Mouse (Mus musculus) lung, embryonic 14.5 days (tissue): ENCODE measurements at regions not wholly inside any gene's neighbourhood (a gene's known extent, or its start where the extent isn't known, plus 50 kb on each side); places are given as distances from the start of the nearest gene placed in this dataset.
A peak's percentile ranks its signal among the peaks of the same experiment; 100 is the strongest.

Experiments
- ATAC-seq: fragments of 200-750 bp; cut with Nextera tagmentation; 2 replicates; pipeline ENCODE4 v1.8.0; 2017; ENCODE audit warnings: mild to moderate bottlenecking, moderate TSS enrichment, moderate library complexity; ENCODE audit not compliant: insufficient read depth
- DNase-seq: peaks from one replicate; pipeline ENCODE4 v3.0.0-alpha.2; 2015
- H3K27ac ChIP-seq: fragments of 300-500 bp; sonication (generic); 2 replicates; pipeline ENCODE4 v1.5.1; 2014; ENCODE audit warnings: low read depth, mild to moderate bottlenecking, moderate library complexity
- H3K27me3 ChIP-seq: fragments of 300-500 bp; sonication (generic); 2 replicates; pipeline ENCODE4 v1.6.1; 2014; ENCODE audit warnings: low read length, control low read depth; ENCODE audit not compliant: insufficient read depth
- H3K36me3 ChIP-seq: fragments of 300-500 bp; sonication (generic); 2 replicates; pipeline ENCODE4 v1.6.1; 2014; ENCODE audit warnings: control low read depth; ENCODE audit not compliant: insufficient read depth
- H3K4me1 ChIP-seq: fragments of 300-500 bp; sonication (generic); 2 replicates; pipeline ENCODE4 v1.6.1; 2014; ENCODE audit warnings: antibody characterized with exemption, control low read depth; ENCODE audit not compliant: insufficient read depth
- H3K4me2 ChIP-seq: fragments of 300-500 bp; sonication (generic); 2 replicates; pipeline ENCODE4 v1.6.1; 2014; ENCODE audit warnings: mild to moderate bottlenecking
- H3K4me3 ChIP-seq: fragments of 300-500 bp; sonication (generic); 2 replicates; pipeline ENCODE4 v1.5.1; 2014; ENCODE audit warnings: low read depth, low read length
- H3K9ac ChIP-seq: fragments of 300-500 bp; sonication (generic); 2 replicates; pipeline ENCODE4 v1.6.1; 2014
- H3K9me3 ChIP-seq: fragments of 300-500 bp; sonication (generic); 2 replicates; pipeline ENCODE4 v1.6.1; 2016; ENCODE audit warnings: low read depth, low read length, control low read depth
- CTCF ChIP-seq: IDR thresholded peaks from 2 replicates; pipeline ENCODE4 v1.5.1; 2016; ENCODE audit warnings: antibody characterized with exemption, low read depth
- WGBS: fragments of 180-500 bp; shearing (Covaris S2); extraction: QIAGEN DNeasy Blood & Tissue Kit; methylation state at CpG from one replicate; pipeline ENCODE4 v1.1.7; 2014; 5-methylcytosine and 5-hydroxymethylcytosine counted together

- Histone ChIP-seq H3K4me3 (no peak overlapping the region), H3K4me2 (no peak overlapping the region), H3K36me3 (no peaks in the 10 kb centered on the region), H3K4me1 (no peaks in the 10 kb centered on the region), H3K27me3 (no peaks in the 10 kb centered on the region), H3K9me3 (no peaks in the 10 kb centered on the region), H3K27ac (no peak overlapping the region), H3K9ac (no peak overlapping the region)
- TF ChIP-seq CTCF, result no peak
- 77% methylated on average over 2 of the region's 2 CpGs for WGBS
- DNase-seq (no peak), ATAC-seq (no peak)
Observed at GRCm38 (mm10) chr17:42090764-42091452, 224.8 kb upstream of the Ptchd4 start.

- Histone ChIP-seq H3K27ac (no peak overlapping the region), H3K9ac (no peak overlapping the region), H3K4me3 (no peak overlapping the region), H3K36me3 (no peaks in the 10 kb centered on the region), H3K9me3 (no peaks in the 10 kb centered on the region), H3K4me1 (no peaks in the 10 kb centered on the region), H3K4me2 (no peak overlapping the region), H3K27me3 (no peaks in the 10 kb centered on the region)
- ATAC-seq, result no peak
- no peak for TF ChIP-seq CTCF
- DNase-seq, result no peak
- WGBS, result 45% methylated on average over 1 of the region's 1 CpGs
Observed at GRCm38 (mm10) chr17:42113684-42114083, 202.1 kb upstream of the Ptchd4 start.

GRCm38 (mm10) chr17:42120759-42121158, 195.0 kb upstream of the Ptchd4 start:
- 81% methylated on average over 1 of the region's 1 CpGs for WGBS
- H3K4me2 ChIP-seq, result no peak overlapping the region
- no peak for DNase-seq
- H3K27me3 ChIP-seq, result no peaks in the 10 kb centered on the region
- no peak for TF ChIP-seq CTCF
- H3K4me3 ChIP-seq, result no peak overlapping the region
- no peak overlapping the region for H3K9ac ChIP-seq
- no peak for ATAC-seq
- H3K4me1 ChIP-seq, result no peaks in the 10 kb centered on the region
- no peak overlapping the region for H3K27ac ChIP-seq
- no peaks in the 10 kb centered on the region for H3K36me3 ChIP-seq
- H3K9me3 ChIP-seq, result no peaks in the 10 kb centered on the region

- Histone ChIP-seq H3K4me2 (no peak overlapping the region), H3K9me3 (no peaks in the 10 kb centered on the region), H3K27ac (no peak overlapping the region), H3K27me3 (no peaks in the 10 kb centered on the region), H3K4me1 (no peaks in the 10 kb centered on the region), H3K4me3 (no peak overlapping the region), H3K9ac (no peak overlapping the region), H3K36me3 (no peaks in the 10 kb centered on the region)
- DNase-seq (peak; percentile 89), ATAC-seq (peak; percentile 91)
- TF ChIP-seq CTCF, result no peak
- WGBS, result 40% methylated on average over 9 of the region's 9 CpGs
Observed at GRCm38 (mm10) chr17:42126488-42127237, 189.1 kb upstream of the Ptchd4 start.

- TF ChIP-seq CTCF, result no peak
- ATAC-seq, result no peak
- no peak overlapping the region for H3K4me3 ChIP-seq
- H3K27me3 ChIP-seq, result no peaks in the 10 kb centered on the region
- H3K36me3 ChIP-seq, result no peaks in the 10 kb centered on the region
- H3K4me1 ChIP-seq, result no peaks in the 10 kb centered on the region
- no peak overlapping the region for H3K4me2 ChIP-seq
- 85% methylated on average over 1 of the region's 1 CpGs for WGBS
- no peak overlapping the region for H3K9ac ChIP-seq
- no peak overlapping the region for H3K27ac ChIP-seq
- no peak for DNase-seq
- no peaks in the 10 kb centered on the region for H3K9me3 ChIP-seq
Observed at GRCm38 (mm10) chr17:42169391-42170018, 146.2 kb upstream of the Ptchd4 start.

- H3K27me3 ChIP-seq, result no peaks in the 10 kb centered on the region
- TF ChIP-seq CTCF, result no peak
- H3K36me3 ChIP-seq, result no peaks in the 10 kb centered on the region
- H3K4me3 ChIP-seq, result no peak overlapping the region
- no peaks in the 10 kb centered on the region for H3K9me3 ChIP-seq
- H3K9ac ChIP-seq, result no peak overlapping the region
- ATAC-seq, result no peak
- H3K4me2 ChIP-seq, result no peak overlapping the region
- no peak for DNase-seq
- whole genome bisulfite sequencing, result 88% methylated on average over 1 of the region's 1 CpGs
- no peaks in the 10 kb centered on the region for H3K4me1 ChIP-seq
- no peak overlapping the region for H3K27ac ChIP-seq
Observed at GRCm38 (mm10) chr17:42188531-42188930, 127.2 kb upstream of the Ptchd4 start.

- Histone ChIP-seq H3K36me3 (no peaks in the 10 kb centered on the region), H3K27me3 (no peaks in the 10 kb centered on the region), H3K4me3 (no peak overlapping the region), H3K27ac (no peak overlapping the region), H3K4me2 (no peak overlapping the region), H3K4me1 (no peaks in the 10 kb centered on the region), H3K9ac (no peak overlapping the region), H3K9me3 (no peaks in the 10 kb centered on the region)
- ATAC-seq (no peak), DNase-seq (no peak)
- TF ChIP-seq CTCF, result no peak
- whole genome bisulfite sequencing, result 76% methylated on average over 8 of the region's 8 CpGs
Observed at GRCm38 (mm10) chr17:42190206-42190902, 125.4 kb upstream of the Ptchd4 start.
